Mouse (Mus musculus): ENCODE results near the gene Pdss2.
A peak's percentile ranks its signal among the peaks of the same experiment; 100 is the strongest.
"Not testable (repeated sequence)": the region's sequence is repeated elsewhere in the genome, so short reads cannot be mapped to it uniquely, and the experiment has no call there.

Gene Pdss2

GRCm38 (mm10) chr10:43373035-43373434, 151.7 kb downstream of the Pdss2 start:
- no peak for DNase-seq (ENCODE audit: low read depth, low spot score)

- peak; percentile 27 for DNase-seq (ENCODE audit: low read depth, low spot score)
Measured at GRCm38 (mm10) chr10:43373666-43374065, 152.4 kb downstream of the Pdss2 start.

- DNase-seq (ENCODE audit: low read depth, low spot score), result peak; percentile 23
Measured at GRCm38 (mm10) chr10:43375286-43375685, 154.0 kb downstream of the Pdss2 start.

GRCm38 (mm10) chr10:43376749-43377148, 155.5 kb downstream of the Pdss2 start:
- DNase-seq (ENCODE audit: low read depth, low spot score), result no peak

- peak; percentile 86 for DNase-seq (ENCODE audit: low read depth, low spot score)
Measured at GRCm38 (mm10) chr10:43378279-43378678, 157.0 kb downstream of the Pdss2 start.

DNA sequence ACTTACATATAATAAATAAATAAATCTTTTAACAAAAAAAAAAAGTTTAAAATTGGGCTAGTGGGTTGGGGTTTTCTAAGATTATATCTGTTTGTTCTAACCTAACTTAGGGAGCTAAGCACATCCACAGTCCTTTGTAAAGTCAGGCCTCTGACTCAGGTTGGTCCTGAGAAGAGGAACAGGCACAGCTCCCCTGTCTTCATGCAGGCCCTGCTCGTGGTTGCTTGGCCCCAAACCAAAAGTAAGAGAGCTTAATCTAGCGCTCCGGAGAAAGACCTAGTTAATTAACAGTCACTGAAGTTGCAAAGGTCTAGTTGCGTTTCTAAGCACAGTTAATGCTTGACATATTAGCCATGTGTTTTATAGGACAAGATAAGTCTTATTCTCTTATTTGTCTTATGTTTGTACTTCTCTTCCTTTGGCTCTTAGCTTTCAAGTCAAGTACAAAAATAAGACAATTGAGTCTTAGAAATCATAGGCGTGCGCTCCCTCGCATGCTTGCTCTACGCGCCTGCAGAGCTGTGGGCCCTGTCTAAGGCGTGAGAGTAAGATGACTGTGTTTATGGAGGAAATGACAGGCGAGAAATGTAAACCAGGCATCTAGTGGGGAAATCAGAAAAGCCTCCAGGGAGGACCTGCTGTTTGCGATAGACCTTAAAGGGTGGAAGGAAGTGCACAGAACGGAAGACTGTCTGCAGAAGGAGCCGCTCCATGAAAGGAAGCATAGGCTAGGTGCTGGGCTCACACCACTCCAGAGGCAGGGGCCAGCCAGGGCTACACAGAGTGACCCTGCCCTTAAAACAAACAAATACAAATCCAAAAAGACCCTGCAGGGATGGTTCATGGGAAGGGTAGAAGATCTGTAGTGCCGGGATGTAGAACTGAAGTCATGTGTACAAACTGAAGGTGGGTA, 157.7 kb downstream of the Pdss2 start:
- no peak for DNase-seq (ENCODE audit: low read depth, low spot score)

GRCm38 (mm10) chr10:43382660-43383059, 161.4 kb downstream of the Pdss2 start:
- no peak for DNase-seq (ENCODE audit: low read depth, low spot score)

DNA sequence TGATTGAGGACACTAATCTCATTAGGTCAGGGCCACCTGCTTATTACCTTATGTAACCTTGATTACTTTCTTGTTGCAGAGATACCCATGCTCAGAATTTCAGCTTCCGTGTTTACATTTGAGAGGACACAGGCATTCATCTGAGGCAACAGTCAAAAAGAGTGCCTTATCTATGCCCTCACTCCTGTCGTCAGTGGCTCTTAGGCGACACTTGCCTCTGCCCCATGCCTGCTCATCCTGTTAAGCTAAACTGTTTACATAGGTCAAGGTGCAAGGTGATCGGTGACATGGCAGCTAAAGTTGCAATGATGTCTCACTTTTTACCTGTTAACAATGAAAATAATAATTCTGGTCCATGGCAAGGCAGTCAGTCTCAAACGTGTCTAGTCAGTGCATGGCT, 163.3 kb downstream of the Pdss2 start:
- no peak for DNase-seq (ENCODE audit: low read depth, low spot score)

GRCm38 (mm10) chr10:43392921-43393320, 171.6 kb downstream of the Pdss2 start:
- DNase-seq (ENCODE audit: low read depth, low spot score), result no peak

DNA sequence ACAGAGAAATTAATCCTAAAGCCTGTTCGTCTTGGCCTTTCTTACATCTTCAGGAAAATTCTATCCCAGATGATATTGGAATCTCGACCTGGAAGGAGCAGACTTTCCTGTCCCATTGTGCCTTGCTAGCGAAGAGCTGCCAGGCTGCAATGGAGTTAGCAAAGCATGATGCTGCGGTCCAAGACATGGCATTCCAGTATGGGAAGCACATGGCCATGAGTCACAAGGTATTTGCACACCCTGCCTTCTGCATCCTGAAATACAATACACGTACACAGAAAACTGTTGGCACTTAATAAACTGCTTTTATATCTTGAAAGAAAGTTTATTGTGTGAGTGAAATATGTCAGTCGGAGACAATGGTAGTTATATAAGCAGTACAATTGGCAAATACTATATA, 172.5 kb downstream of the Pdss2 start:
- no peak for DNase-seq (ENCODE audit: low read depth, low spot score)

- no peak for DNase-seq (ENCODE audit: low read depth, low spot score)
Measured at GRCm38 (mm10) chr10:43395824-43396223, 174.5 kb downstream of the Pdss2 start.

GRCm38 (mm10) chr10:43399596-43400316, 178.5 kb downstream of the Pdss2 start:
- no peak for DNase-seq (ENCODE audit: low read depth, low spot score)

DNA sequence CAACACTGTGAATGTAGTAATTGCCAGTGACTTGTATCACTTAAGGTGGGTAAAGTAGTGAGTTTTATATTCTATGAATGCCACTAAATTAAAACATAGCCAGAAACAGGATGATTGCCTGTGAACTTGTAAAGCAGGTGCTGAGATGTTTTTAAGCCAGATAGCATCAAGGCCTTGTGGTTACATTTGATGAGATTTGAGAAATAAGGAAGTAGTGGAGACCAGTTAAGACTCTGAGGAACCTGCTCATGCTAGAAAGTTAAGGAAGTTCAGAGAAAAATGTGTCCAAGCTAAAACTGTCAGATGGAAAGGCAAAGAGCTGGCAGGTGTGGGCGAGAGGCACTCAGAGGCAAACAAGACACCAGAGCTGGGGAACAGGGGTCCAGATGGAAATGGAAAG, 184.8 kb downstream of the Pdss2 start:
- DNase-seq (ENCODE audit: low read depth, low spot score), result no peak

GRCm38 (mm10) chr10:43406885-43407284, 185.6 kb downstream of the Pdss2 start:
- DNase-seq (ENCODE audit: low read depth, low spot score), result no peak

GRCm38 (mm10) chr10:43409506-43410230, 188.4 kb downstream of the Pdss2 start:
- DNase-seq (ENCODE audit: low read depth, low spot score), result no peak

DNA sequence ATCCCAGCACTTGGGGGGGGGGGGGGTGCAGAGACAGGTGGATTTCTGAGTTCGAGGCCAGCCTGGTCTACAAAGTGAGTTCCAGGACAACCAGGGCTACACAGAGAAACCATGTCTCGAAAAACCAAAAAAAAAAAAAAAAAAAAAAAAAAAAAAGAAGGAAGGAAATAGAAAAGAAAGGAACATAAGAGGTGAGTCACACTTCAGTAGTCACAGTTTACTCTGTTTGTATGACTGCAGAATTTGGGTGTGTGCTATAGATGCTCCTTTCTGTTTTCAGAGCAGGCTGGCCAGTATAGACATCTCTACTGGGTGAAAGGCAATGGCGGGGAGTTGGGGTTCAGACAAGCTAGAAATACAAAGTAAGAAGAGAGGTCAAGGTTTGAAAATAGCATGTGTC, 189.9 kb downstream of the Pdss2 start:
- not testable (repeated sequence) for DNase-seq (ENCODE audit: low read depth, low spot score)

DNA sequence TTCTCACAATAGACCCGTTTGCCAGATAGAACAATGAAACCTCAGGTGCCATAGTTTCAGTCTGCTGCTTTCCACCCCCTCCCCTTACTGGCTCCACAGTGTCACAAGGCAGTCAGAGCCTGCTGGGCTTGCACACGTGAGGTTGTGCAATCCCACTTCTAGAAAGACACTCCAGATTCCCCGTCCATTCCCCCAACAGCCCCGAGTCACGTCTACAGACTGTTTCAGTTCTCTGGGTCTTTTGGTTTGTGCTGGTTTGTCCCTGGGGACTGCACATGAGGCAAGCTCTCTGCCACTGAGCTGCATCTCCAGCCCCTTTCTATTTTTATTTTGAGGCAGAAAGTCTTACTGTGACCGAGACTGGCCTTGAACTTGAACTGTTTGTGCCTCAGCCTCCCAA, 196.1 kb downstream of the Pdss2 start:
- no peak for DNase-seq (ENCODE audit: low read depth, low spot score)

DNA sequence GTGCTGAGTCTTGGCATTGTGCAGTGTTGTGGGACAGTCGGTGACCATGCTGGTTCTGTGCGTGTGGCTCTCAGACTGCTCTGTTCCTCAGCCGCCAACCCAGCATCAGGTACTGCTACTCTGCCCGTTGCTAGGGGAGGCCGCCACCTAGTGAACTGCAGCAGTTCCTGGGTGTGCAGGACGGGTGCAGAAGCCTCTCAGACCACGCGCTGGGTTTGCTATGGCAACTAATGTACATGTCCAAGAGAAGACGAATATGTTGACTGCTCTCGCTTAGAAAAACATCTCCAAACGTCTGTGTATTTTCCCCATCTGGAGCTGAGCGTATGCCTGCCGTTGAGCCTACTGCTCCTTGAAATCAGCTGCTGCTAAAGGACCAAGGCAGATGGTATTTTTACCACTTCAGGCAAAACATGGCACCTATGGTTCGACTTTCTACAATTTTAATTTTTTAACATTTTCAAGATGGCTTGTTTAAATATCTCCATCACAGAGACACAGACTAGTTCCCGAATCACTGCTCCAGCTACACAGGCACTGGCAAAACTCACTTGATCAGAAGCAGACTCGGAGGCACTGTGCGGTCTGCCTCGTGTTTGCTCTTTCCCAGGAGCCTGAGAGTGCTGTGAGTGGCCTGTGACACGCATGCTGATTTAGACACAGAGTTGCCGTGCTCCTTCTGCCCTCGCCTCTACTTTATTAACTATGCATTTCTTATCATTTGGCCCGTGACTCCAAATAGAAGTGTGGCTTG, 199.6 kb downstream of the Pdss2 start:
- peak; percentile 65 for DNase-seq (ENCODE audit: low read depth, low spot score)

DNA sequence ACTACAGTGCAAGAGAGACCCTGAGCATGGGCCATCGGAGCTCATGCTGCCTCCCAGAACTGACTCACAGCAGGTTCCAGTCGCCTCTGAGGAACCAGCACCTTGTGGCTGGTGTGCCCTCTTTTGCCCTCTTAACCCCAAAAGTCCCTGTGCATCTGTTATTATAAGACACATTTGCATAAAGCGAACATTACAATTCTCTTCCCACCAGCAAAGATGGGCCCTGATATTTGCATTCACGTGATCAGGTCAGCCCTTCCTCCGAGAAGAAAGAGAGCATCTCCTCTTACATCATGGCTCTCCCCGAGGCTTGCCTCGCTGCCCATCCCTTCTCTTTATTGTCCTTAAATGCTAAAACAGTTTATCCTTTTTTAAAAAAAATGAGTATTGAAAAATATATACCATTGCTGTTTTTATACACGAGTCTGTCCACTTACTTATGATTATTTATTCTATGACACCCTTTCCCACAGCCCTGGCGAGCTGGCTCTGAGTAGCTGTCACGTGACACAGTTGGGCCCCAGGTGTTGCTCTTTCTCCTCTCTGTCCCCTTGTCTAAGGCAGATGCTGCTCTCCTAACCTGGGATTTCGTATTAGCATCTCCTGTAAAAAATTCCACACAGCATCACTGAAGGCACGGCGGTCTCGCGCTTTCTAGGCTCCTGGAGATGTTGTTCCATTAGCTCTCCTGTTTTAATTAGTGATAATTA, 200.9 kb downstream of the Pdss2 start:
- no peak for DNase-seq (ENCODE audit: low read depth, low spot score)

- no peak for DNase-seq (ENCODE audit: low read depth, low spot score)
Measured at GRCm38 (mm10) chr10:43424545-43424944, 203.3 kb downstream of the Pdss2 start.

GRCm38 (mm10) chr10:43430606-43431005, 209.3 kb downstream of the Pdss2 start:
- DNase-seq (ENCODE audit: low read depth, low spot score), result no peak

All from brain, adult 2 months (tissue).